Mouse (Mus musculus) ES-Bruce4 (cell line): ENCODE results near the gene Sept9. TPM values are rescaled to one million over a fixed set of nuclear protein-coding genes. Genes with fewer than 3 reads are reported as not detected.

Experiments
- H3K27ac ChIP-seq: 2 replicates; pipeline ENCODE4 v1.5.1; 2012; ENCODE audit warnings: low read length, inconsistent platforms; ENCODE audit not compliant: insufficient read depth
- H3K27me3 ChIP-seq: 2 replicates; pipeline ENCODE4 v1.6.1; 2012; ENCODE audit warnings: mild to moderate bottlenecking, low read length, inconsistent platforms; ENCODE audit not compliant: control insufficient read depth, poor library complexity, insufficient read depth, severe bottlenecking
- H3K36me3 ChIP-seq: 2 replicates; pipeline ENCODE4 v1.6.1; 2012; ENCODE audit warnings: inconsistent platforms, mild to moderate bottlenecking, low read length, moderate library complexity; ENCODE audit not compliant: control insufficient read depth, poor library complexity, insufficient read depth, severe bottlenecking
- H3K4me1 ChIP-seq: one replicate; pipeline ENCODE4 v1.8.1; 2011; ENCODE audit warnings: low read length; ENCODE audit not compliant: control insufficient read depth, insufficient read depth
- H3K4me3 ChIP-seq: 2 replicates; pipeline ENCODE4 v1.5.1; 2011; ENCODE audit warnings: low read depth, mild to moderate bottlenecking, low read length
- H3K9ac ChIP-seq: 2 replicates; pipeline ENCODE4 v1.6.1; 2012; ENCODE audit warnings: low read depth, mild to moderate bottlenecking, inconsistent platforms; ENCODE audit not compliant: poor library complexity, severe bottlenecking
- H3K9me3 ChIP-seq: replicated peaks from 2 replicates; pipeline ENCODE4 v1.6.1; 2012; ENCODE audit warnings: mild to moderate bottlenecking, low read length, inconsistent platforms; ENCODE audit not compliant: control insufficient read depth, poor library complexity, insufficient read depth, severe bottlenecking
- CTCF ChIP-seq: IDR thresholded peaks from one replicate; pipeline ENCODE4 v1.8.1; 2011; ENCODE audit warnings: low read depth, low read length
- EP300 ChIP-seq: IDR thresholded peaks from 2 replicates; pipeline ENCODE4 v1.6.1; 2011; ENCODE audit warnings: low read depth, low read length; ENCODE audit not compliant: insufficient read depth
- POLR2A ChIP-seq: IDR thresholded peaks from one replicate; pipeline ENCODE4 v1.8.1; 2011; ENCODE audit warnings: low read length; ENCODE audit not compliant: insufficient read depth
- polyA plus RNA-seq: library from polyadenylated mRNA; stranded (reverse); fragments of >200 nt; gene quantifications from 2 replicates; pipeline ENCODE4 v1.2.4, GENCODE M21; 2011; ENCODE audit warnings: low read depth; ENCODE audit not compliant: missing spikeins, insufficient read depth, insufficient read length

Sept9 gene
- polyA plus RNA-seq, 1 experiment: 123 TPM

GRCm38 (mm10) chr11:117395228-117395627 lies 195.8 kb downstream of the Sept9 start:
- no peak overlapping the region for H3K27ac ChIP-seq
- no peak for TF ChIP-seq EP300
- no peak for TF ChIP-seq POLR2A
- no peak for TF ChIP-seq CTCF
- H3K9me3 ChIP-seq: no peaks in the 10 kb centered on the region
- no peaks in the 10 kb centered on the region for H3K27me3 ChIP-seq
- H3K4me3 ChIP-seq: no peak overlapping the region
- H3K9ac ChIP-seq: no peak overlapping the region
- H3K4me1 ChIP-seq: peaks cover 9% of the 10 kb centered on the region
- no peaks in the 10 kb centered on the region for H3K36me3 ChIP-seq

- no peak for TF ChIP-seq POLR2A
- no peak for TF ChIP-seq CTCF
- TF ChIP-seq EP300: no peak
- Histone ChIP-seq H3K27ac (no peak overlapping the region), H3K9me3 (no peaks in the 10 kb centered on the region), H3K4me1 (peaks cover 3% of the 10 kb centered on the region), H3K4me3 (no peak overlapping the region), H3K36me3 (no peaks in the 10 kb centered on the region), H3K27me3 (no peaks in the 10 kb centered on the region), H3K9ac (no peak overlapping the region)
Measured at GRCm38 (mm10) chr11:117396929-117397328, 197.5 kb downstream of the Sept9 start.

- no peak overlapping the region for H3K4me3 ChIP-seq
- H3K9ac ChIP-seq: no peak overlapping the region
- peaks cover 3% of the 10 kb centered on the region for H3K4me1 ChIP-seq
- H3K27me3 ChIP-seq: no peaks in the 10 kb centered on the region
- H3K27ac ChIP-seq: no peak overlapping the region
- H3K9me3 ChIP-seq: no peaks in the 10 kb centered on the region
- H3K36me3 ChIP-seq: no peaks in the 10 kb centered on the region
- TF ChIP-seq CTCF: peak; percentile 81
- TF ChIP-seq EP300: 0 out of 2 replicates have a peak, but pooled peaks have one; percentile 12
- TF ChIP-seq POLR2A: no peak
Measured at GRCm38 (mm10) chr11:117397755-117398154, 198.3 kb downstream of the Sept9 start.

- H3K27me3 ChIP-seq: no peaks in the 10 kb centered on the region
- no peak overlapping the region for H3K9ac ChIP-seq
- H3K4me1 ChIP-seq: peaks cover 3% of the 10 kb centered on the region
- H3K9me3 ChIP-seq: no peaks in the 10 kb centered on the region; the same call in 1 of the 2 replicates
- H3K27ac ChIP-seq: no peak overlapping the region
- no peaks in the 10 kb centered on the region for H3K36me3 ChIP-seq
- H3K4me3 ChIP-seq: no peak overlapping the region
- TF ChIP-seq EP300 (no peak), CTCF (no peak), POLR2A (no peak)
Measured at GRCm38 (mm10) chr11:117398191-117398590, 198.7 kb downstream of the Sept9 start.

- peak; percentile 48 for TF ChIP-seq CTCF
- no peak for TF ChIP-seq EP300
- no peak for TF ChIP-seq POLR2A
- no peaks in the 10 kb centered on the region for H3K36me3 ChIP-seq
- H3K27ac ChIP-seq: no peak overlapping the region
- no peaks in the 10 kb centered on the region; the same call in 1 of the 2 replicates for H3K9me3 ChIP-seq
- H3K9ac ChIP-seq: no peak overlapping the region
- H3K4me1 ChIP-seq: peaks cover 5% of the 10 kb centered on the region
- no peaks in the 10 kb centered on the region for H3K27me3 ChIP-seq
- H3K4me3 ChIP-seq: no peak overlapping the region
Measured at GRCm38 (mm10) chr11:117401583-117402367, 202.3 kb downstream of the Sept9 start.

GRCm38 (mm10) chr11:117402550-117402949 lies 203.1 kb downstream of the Sept9 start:
- TF ChIP-seq EP300 (0 out of 2 replicates have a peak, but pooled peaks have one; percentile 46), POLR2A (no peak)

More at GRCm38 (mm10) chr11:117402550-117402949, 203.1 kb downstream of the Sept9 start:
- Histone ChIP-seq H3K4me3 (no peak overlapping the region), H3K27ac (no peak overlapping the region), H3K9ac (no peak overlapping the region), H3K4me1 (peaks cover 7% of the 10 kb centered on the region), H3K36me3 (no peaks in the 10 kb centered on the region), H3K9me3 (no peaks in the 10 kb centered on the region; the same call in 1 of the 2 replicates), H3K27me3 (no peaks in the 10 kb centered on the region)
